Mouse (Mus musculus): ENCODE results near the gene Fbxo6.

- no peak for TF ChIP-seq POLR2A (IDR thresholded peaks at IDR 0.05; ENCODE audit: borderline replicate concordance, insufficient read depth, low read length)
- no peak for TF ChIP-seq CTCF (IDR thresholded peaks at IDR 0.05; ENCODE audit: borderline replicate concordance, insufficient read depth, low read depth, low read length)
Measured at GRCm38 (mm10) chr4:148150953-148151266, 1.0 kb downstream of the Fbxo6 start.
